Mouse (Mus musculus): Measurements from ENCODE around the gene Abca17. TPM values are rescaled to one million over a fixed set of nuclear protein-coding genes. Genes with fewer than 3 reads are reported as not detected.

The Abca17 gene
- polyA plus RNA-seq, 1 experiment from 2014 or later: 0.06 TPM

DNA sequence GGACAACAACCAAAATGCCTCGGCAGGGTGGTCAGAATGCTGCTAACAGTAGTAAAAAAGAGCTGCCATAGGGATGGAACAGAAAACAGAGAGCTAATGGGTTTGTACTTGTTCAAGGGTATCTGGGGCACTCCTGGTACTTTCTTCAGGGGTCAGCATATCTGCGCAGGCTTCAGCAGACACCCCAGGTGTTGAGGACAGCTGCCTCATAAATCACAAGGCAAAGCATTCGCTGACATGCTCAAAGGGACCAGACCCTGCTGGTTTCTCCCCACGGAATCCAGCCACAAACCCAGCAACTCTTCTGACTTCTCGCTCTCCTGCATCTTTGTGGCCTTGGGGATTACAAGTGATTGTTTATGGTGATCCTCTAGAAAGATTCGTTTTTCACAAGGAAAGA lies 128.2 kb downstream of the Abca17 start:
- Histone ChIP-seq H3K4me1 (ENCODE audit: control insufficient read depth, insufficient read depth, low read length) (peaks cover 12% of the 10 kb centered on the region), H3K27me3 (ENCODE audit: control insufficient read depth, insufficient read depth, low read length) (no peaks in the 10 kb centered on the region), H3K27ac (ENCODE audit: low read depth, low read length) (no peak overlapping the region), H3K4me2 (no peak overlapping the region), H3K36me3 (ENCODE audit: control insufficient read depth, insufficient read depth, low read length) (peaks cover 40% of the 10 kb centered on the region), H3K9me3 (replicated peaks; ENCODE audit: control insufficient read depth, low read length) (no peaks in the 10 kb centered on the region), H3K4me3 (ENCODE audit: low read depth, low read length) (no peak overlapping the region), H3K9ac (ENCODE audit: low read depth, low read length) (no peak overlapping the region)
- 76% methylated on average over 6 of the region's 6 CpGs for WGBS (ENCODE audit: insufficient replicate concordance)
- ATAC-seq (replicated peaks; ENCODE audit: insufficient number of reproducible peaks, low FRiP score, low TSS enrichment): no peak

DNA sequence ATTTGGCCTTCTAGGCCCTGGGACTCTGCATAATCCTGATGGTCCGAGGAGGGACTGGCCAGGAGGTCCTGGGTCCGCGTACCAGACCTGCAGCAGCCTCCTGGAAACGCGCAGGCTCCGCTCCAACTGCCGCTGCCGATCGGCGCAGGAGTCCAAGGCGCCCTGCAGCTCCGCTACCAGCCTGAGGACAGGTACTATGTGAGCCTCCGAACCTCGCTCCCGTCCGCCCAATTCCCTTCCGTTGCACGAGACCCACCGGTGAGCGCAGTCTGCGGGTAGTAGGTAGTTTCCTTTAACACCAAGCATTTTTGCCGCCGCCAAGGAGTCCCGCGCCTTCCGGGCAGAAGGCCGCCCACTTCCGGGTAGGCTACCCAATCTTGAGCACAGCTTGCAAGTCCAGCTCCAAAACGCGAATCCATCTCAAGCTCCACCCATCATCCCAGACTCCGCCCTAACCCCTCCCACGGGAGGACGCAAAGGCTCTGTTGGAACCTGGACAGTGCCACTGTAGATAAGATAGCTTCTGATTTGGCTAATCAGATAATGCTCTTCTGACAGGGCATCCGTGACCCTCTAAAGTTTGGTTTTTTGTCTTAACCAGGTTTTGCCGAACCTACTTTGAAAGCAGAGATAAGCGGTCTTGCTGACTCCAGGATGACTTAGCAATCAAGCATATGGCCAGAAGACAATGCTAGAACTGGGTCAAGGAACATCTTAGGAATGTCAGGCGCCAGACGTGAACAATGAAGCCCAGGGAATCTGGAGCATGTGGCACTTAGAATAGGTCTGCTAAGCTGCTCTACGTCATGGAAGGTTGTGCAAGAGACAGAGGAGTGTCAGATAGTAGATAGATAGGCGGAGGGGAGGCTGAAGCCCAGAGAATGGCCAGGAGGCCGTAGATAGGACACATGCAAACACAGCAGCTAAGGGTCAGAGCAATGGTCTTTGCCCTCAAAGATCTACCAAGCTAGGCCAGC lies 130.1 kb downstream of the Abca17 start, which contains the start of gene Tedc2:
Gene Tedc2 (minus strand): TSS at position 417 of the 977 bp plus-strand sequence.
- WGBS (ENCODE audit: insufficient replicate concordance): 2% methylated on average over 41 of the region's 41 CpGs

DNA sequence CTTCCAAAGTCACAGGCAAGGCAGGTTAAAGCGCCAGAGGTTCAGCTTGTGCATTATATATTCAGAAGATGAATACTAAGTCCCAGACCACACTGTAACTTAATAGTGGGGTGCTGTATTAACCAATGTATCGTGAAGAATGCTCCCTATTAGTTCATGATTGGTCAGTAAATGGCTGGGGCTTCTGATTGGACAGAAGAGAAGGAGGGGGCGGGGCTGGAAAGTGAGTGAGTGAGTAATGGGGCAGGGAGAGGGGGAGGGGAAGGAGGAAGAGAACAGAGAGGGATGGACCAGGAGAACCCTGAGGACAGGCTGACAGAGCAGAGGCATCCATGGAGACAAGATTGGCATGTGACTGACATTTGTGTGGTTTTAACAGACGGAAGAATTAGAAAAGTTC lies 134.0 kb downstream of the Abca17 start:
- no peak overlapping the region for H3K27ac ChIP-seq (ENCODE audit: low read depth, low read length)
- 67% methylated on average over 4 of the region's 4 CpGs for WGBS (ENCODE audit: insufficient replicate concordance)
- peaks cover 15% of the 10 kb centered on the region for H3K4me1 ChIP-seq (ENCODE audit: control insufficient read depth, insufficient read depth, low read length)
- H3K27me3 ChIP-seq (ENCODE audit: control insufficient read depth, insufficient read depth, low read length): no peaks in the 10 kb centered on the region
- no peak for ATAC-seq (replicated peaks; ENCODE audit: insufficient number of reproducible peaks, low FRiP score, low TSS enrichment)
- H3K36me3 ChIP-seq (ENCODE audit: control insufficient read depth, insufficient read depth, low read length): peaks cover 18% of the 10 kb centered on the region
- no peak overlapping the region for H3K4me3 ChIP-seq (ENCODE audit: low read depth, low read length)
- no peak overlapping the region for H3K9ac ChIP-seq (ENCODE audit: low read depth, low read length)
- H3K9me3 ChIP-seq (replicated peaks; ENCODE audit: control insufficient read depth, low read length): no peaks in the 10 kb centered on the region
- no peak overlapping the region for H3K4me2 ChIP-seq

More for the DNA sequence above, 130.1 kb downstream of the Abca17 start, which contains the start of gene Tedc2:
- Histone ChIP-seq H3K36me3 (ENCODE audit: control insufficient read depth, insufficient read depth, low read length) (peaks cover 34% of the 10 kb centered on the region), H3K9ac (ENCODE audit: low read depth, low read length) (peak within 1 kb of the TSS; percentile 92), H3K4me2 (peak within 1 kb of the TSS; percentile 95), H3K9me3 (replicated peaks; ENCODE audit: control insufficient read depth, low read length) (no peaks in the 10 kb centered on the region), H3K27ac (ENCODE audit: low read depth, low read length) (peak within 1 kb of the TSS; percentile 62), H3K27me3 (ENCODE audit: control insufficient read depth, insufficient read depth, low read length) (no peaks in the 10 kb centered on the region), H3K4me1 (ENCODE audit: control insufficient read depth, insufficient read depth, low read length) (peaks cover 12% of the 10 kb centered on the region), H3K4me3 (ENCODE audit: low read depth, low read length) (peak within 1 kb of the TSS; percentile 87)
- peak; percentile 83 for ATAC-seq (replicated peaks; ENCODE audit: insufficient number of reproducible peaks, low FRiP score, low TSS enrichment)

Small RNAs within 50 kb of the gene (microRNA-seq; reads per million reads assigned to microRNA genes)
- gene Gm24427 (ENCODE audit: borderline number of aligned reads): not detected
- 2.4 reads per million, percentile 28 among the genes with 10 or more reads in this experiment for gene Mir5134 (ENCODE audit: borderline number of aligned reads)
- gene Mir6965 (ENCODE audit: borderline number of aligned reads): 1.4 reads per million, percentile 18 among the genes with 10 or more reads in this experiment

Other genes starting within 250 kb of the Abca17 start
- 45.2 and 45.9 TPM in 2 replicates for gene Pdpk1, start 200.1 kb downstream of the Abca17 start, polyA plus RNA-seq (2014; fragmentation: Nextera tagmentation; extraction: Ambion mirVana)
- gene Amdhd2, start 187.3 kb downstream of the Abca17 start, polyA plus RNA-seq (2014; fragmentation: Nextera tagmentation; extraction: Ambion mirVana): 28.3 and 31.0 TPM in 2 replicates
- 552 and 561 TPM in 2 replicates for gene Atp6v0c, start 181.4 kb downstream of the Abca17 start, polyA plus RNA-seq (2014; fragmentation: Nextera tagmentation; extraction: Ambion mirVana)
- gene Tbc1d24, start 145.5 kb downstream of the Abca17 start, polyA plus RNA-seq (2014; fragmentation: Nextera tagmentation; extraction: Ambion mirVana): 4.0 and 5.2 TPM in 2 replicates
- 2.0 TPM in 2 replicates for gene Ntn3, start 141.5 kb downstream of the Abca17 start, polyA plus RNA-seq (2014; fragmentation: Nextera tagmentation; extraction: Ambion mirVana)
- 7.0 and 7.6 TPM in 2 replicates for gene Tedc2, start 130.2 kb downstream of the Abca17 start, polyA plus RNA-seq (2014; fragmentation: Nextera tagmentation; extraction: Ambion mirVana)
- gene Ccnf, start 99.6 kb downstream of the Abca17 start, polyA plus RNA-seq (2014; fragmentation: Nextera tagmentation; extraction: Ambion mirVana): 47.4 and 55.2 TPM in 2 replicates
- gene Abca3, start 882 bp upstream of the Abca17 start, polyA plus RNA-seq (2014; fragmentation: Nextera tagmentation; extraction: Ambion mirVana): 6.3 and 9.2 TPM in 2 replicates
- 262 and 267 TPM in 2 replicates for gene Rnps1, start 63.5 kb upstream of the Abca17 start, polyA plus RNA-seq (2014; fragmentation: Nextera tagmentation; extraction: Ambion mirVana)
- gene Eci1, start 75.6 kb upstream of the Abca17 start, polyA plus RNA-seq (2014; fragmentation: Nextera tagmentation; extraction: Ambion mirVana): 190 and 199 TPM in 2 replicates
- gene Dnase1l2, start 92.0 kb upstream of the Abca17 start, polyA plus RNA-seq (2014; fragmentation: Nextera tagmentation; extraction: Ambion mirVana): 0.86 and 1.6 TPM in 2 replicates
- gene E4f1, start 119.2 kb upstream of the Abca17 start, polyA plus RNA-seq (2014; fragmentation: Nextera tagmentation; extraction: Ambion mirVana): 14.0 and 17.6 TPM in 2 replicates
- gene Pgp, start 119.3 kb upstream of the Abca17 start, polyA plus RNA-seq (2014; fragmentation: Nextera tagmentation; extraction: Ambion mirVana): 75.8 and 77.2 TPM in 2 replicates
- 0.21 and 0.42 TPM in 2 replicates for gene Bricd5, start 122.8 kb upstream of the Abca17 start, polyA plus RNA-seq (2014; fragmentation: Nextera tagmentation; extraction: Ambion mirVana)
- 17.5 and 20.9 TPM in 2 replicates for gene Mlst8, start 128.0 kb upstream of the Abca17 start, polyA plus RNA-seq (2014; fragmentation: Nextera tagmentation; extraction: Ambion mirVana)
- gene Caskin1, start 137.5 kb upstream of the Abca17 start, polyA plus RNA-seq (2014; fragmentation: Nextera tagmentation; extraction: Ambion mirVana): 0.40 and 0.49 TPM in 2 replicates
- gene Traf7, start 176.9 kb upstream of the Abca17 start, polyA plus RNA-seq (2014; fragmentation: Nextera tagmentation; extraction: Ambion mirVana): 72.3 and 80.1 TPM in 2 replicates
- gene Rab26, start 183.1 kb upstream of the Abca17 start, polyA plus RNA-seq (2014; fragmentation: Nextera tagmentation; extraction: Ambion mirVana): 1.1 and 1.9 TPM in 2 replicates
- gene Pkd1, start 198.8 kb upstream of the Abca17 start, polyA plus RNA-seq (2014; fragmentation: Nextera tagmentation; extraction: Ambion mirVana): 8.9 and 9.2 TPM in 2 replicates